Mouse (Mus musculus) heart, adult 2 months (tissue): ENCODE measurements around the gene Ndufv1. TPM values are rescaled to one million over a fixed set of nuclear protein-coding genes. Genes with fewer than 3 reads are reported as not detected.
"Not testable (repeated sequence)": the region's sequence is repeated elsewhere in the genome, so short reads cannot be mapped to it uniquely, and the experiment has no call there.

Experiments
- DNase-seq, 2 experiments: peaks; one replicate each; pipeline ENCODE4 v3.0.0; 2021
- H3K27ac ChIP-seq: fragments of 200-600 bp; 2 replicates; pipeline ENCODE4 v1.8.1; 2022
- H3K27me3 ChIP-seq: fragments of 200-500 bp; 2 replicates; pipeline ENCODE4 v1.6.1; 2012; ENCODE audit warnings: mild to moderate bottlenecking, low read length, inconsistent platforms, mixed read lengths; ENCODE audit not compliant: control insufficient read depth, insufficient read depth
- H3K36me3 ChIP-seq: fragments of 200-500 bp; 2 replicates; pipeline ENCODE4 v1.6.1; 2012; ENCODE audit warnings: low read length, inconsistent platforms; ENCODE audit not compliant: control insufficient read depth, insufficient read depth
- H3K4me1 ChIP-seq: fragments of 200-500 bp; 2 replicates; pipeline ENCODE4 v1.6.1; 2011; ENCODE audit warnings: low read length; ENCODE audit not compliant: control insufficient read depth, insufficient read depth
- H3K4me3 ChIP-seq: fragments of 200-600 bp; 2 replicates; pipeline ENCODE4 v1.8.1; 2022
- H3K79me2 ChIP-seq: fragments of 200-500 bp; replicated peaks from 2 replicates; pipeline ENCODE4 v1.6.1; 2012; ENCODE audit warnings: mild to moderate bottlenecking, inconsistent platforms, low read length, moderate library complexity, mixed read lengths; ENCODE audit not compliant: control insufficient read depth, insufficient read depth
- H3K9ac ChIP-seq: fragments of 200-500 bp; 2 replicates; pipeline ENCODE4 v1.6.1; 2012; ENCODE audit warnings: low read depth, mild to moderate bottlenecking, control low read depth, inconsistent platforms, low read length, mixed read lengths
- CTCF ChIP-seq: fragments of 200-600 bp; IDR thresholded peaks from 2 replicates; pipeline ENCODE4 v1.8.1; 2022; ENCODE audit warnings: antibody characterized with exemption, mild to moderate bottlenecking, moderate library complexity
- EP300 ChIP-seq: fragments of 200-500 bp; IDR thresholded peaks from 2 replicates; pipeline ENCODE4 v1.6.1; 2011; ENCODE audit warnings: low read depth, low read length, control low read depth; ENCODE audit not compliant: insufficient read depth
- POLR2A ChIP-seq: fragments of 200-500 bp; IDR thresholded peaks from 2 replicates; pipeline ENCODE4 v1.6.1; 2011; ENCODE audit warnings: mild to moderate bottlenecking, low read depth, low read length, control low read depth; ENCODE audit not compliant: insufficient read depth
- WGBS: fragments of 180-500 bp; shearing (Covaris S2); methylation state at CpG from one replicate; pipeline ENCODE4 v1.1.7; 2018; 5-methylcytosine and 5-hydroxymethylcytosine counted together
- intact Hi-C: fragments of 180-260 bp; cut with DNase I; formaldehyde crosslinking; loops from one replicate; pipeline ENCODE4 v1.15.1; 2025
- polyA plus RNA-seq: library from polyadenylated mRNA; depleted of rRNA; stranded (reverse); fragments of >200 nt; gene quantifications from 2 replicates; pipeline ENCODE4 v1.2.3, GENCODE M21; 2012
- total RNA-seq, 2 experiments: library from RNA; stranded (reverse); gene quantifications; 2 replicates each; pipeline ENCODE4 v1.2.3; 2021

The Ndufv1 gene
- total and polyA plus RNA-seq, 3 experiments: 1,031 to 1,231 (median 1,078) TPM

DNA sequence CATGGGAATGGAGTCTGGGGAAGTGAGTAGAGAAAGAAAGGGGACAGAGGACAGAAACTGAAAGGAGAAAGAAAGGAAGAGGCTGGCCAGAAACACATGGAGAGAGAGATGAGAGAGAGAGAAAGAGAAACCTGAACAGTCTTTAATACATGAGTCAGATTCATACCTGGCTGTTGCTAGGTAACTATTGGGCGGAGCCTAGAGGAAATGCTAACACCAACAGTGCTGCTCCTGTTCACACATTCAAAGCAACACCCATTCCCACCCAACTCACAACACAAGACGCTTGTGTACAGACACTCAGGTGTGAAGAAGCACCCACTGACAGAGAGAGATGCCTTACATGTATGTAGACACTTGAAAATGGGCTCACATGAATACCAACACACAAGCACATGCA lies 36.7 kb downstream of the Ndufv1 start:
- WGBS: 79% methylated on average over 2 of the region's 2 CpGs
- TF ChIP-seq EP300 (no peak), POLR2A (no peak), CTCF (no peak)
- H3K79me2 ChIP-seq: no peaks in the 10 kb centered on the region
- H3K27ac ChIP-seq: no peak overlapping the region
- intact Hi-C loops: no loop called here
- no peaks in the 10 kb centered on the region for H3K27me3 ChIP-seq
- H3K4me1 ChIP-seq: peaks cover 1% of the 10 kb centered on the region; the same call in 1 of the 2 replicates
- no peaks in the 10 kb centered on the region for H3K36me3 ChIP-seq
- DNase-seq: no peak
- no peak overlapping the region for H3K4me3 ChIP-seq
- no peak overlapping the region for H3K9ac ChIP-seq

DNA sequence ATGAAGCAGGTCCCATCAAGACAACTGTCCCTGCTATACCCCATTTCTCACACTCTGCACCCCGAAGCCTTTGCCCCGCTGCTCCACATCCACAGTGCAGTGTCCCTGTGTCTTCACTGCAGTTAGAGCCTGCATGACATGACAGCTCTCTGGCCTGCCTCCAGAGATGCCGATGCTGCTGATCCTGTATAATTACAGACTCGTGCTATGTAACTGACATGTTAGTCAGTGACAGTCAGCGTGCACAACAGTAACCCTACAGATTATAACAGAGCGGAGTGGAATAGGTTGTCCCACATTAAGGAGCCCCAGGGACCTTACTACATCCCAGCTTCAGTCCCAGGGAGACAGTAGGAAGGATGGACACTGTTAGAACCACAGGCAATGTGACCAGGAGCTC lies 38.0 kb downstream of the Ndufv1 start:
- H3K36me3 ChIP-seq, DNase-seq, intact Hi-C loops, H3K27me3 ChIP-seq, H3K79me2 ChIP-seq, H3K4me1 ChIP-seq, H3K9ac ChIP-seq, H3K27ac ChIP-seq, H3K4me3 ChIP-seq: not testable (repeated sequence)
- WGBS: 81% methylated on average over 6 of the region's 6 CpGs

DNA sequence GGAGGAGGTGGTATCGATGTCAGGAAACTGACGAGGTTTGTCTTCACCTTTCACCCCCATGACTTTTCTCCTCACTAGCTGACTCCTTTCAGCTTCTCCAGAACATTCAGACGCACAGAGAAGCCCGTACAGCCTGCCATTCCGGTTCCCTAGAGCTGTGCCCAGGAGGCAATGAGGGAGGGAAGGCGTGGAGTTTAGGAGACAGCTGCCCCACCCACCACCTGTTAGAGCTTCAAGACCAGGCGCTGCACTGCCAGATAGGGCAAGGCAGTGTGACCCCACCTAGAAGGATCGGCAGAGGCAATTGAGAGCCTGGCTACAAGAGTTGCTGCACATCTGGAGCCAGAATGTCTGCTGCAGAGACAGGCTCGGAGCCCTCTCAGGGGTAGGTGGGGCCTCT lies 40.4 kb downstream of the Ndufv1 start, which contains the start of gene Aldh3b2:
Aldh3b2 (plus strand) TSS at position 100 of the 400 bp plus-strand sequence.
- no peak for DNase-seq
- H3K36me3 ChIP-seq: no peaks in the 10 kb centered on the region
- H3K79me2 ChIP-seq: no peaks in the 10 kb centered on the region
- no peak within 1 kb of the TSS for H3K9ac ChIP-seq
- no peak for TF ChIP-seq POLR2A
- no peak for TF ChIP-seq CTCF
- H3K4me3 ChIP-seq: no peak within 1 kb of the TSS
- no peaks in the 10 kb centered on the region for H3K4me1 ChIP-seq
- intact Hi-C loops: no loop called here
- H3K27ac ChIP-seq: no peak within 1 kb of the TSS
- no peaks in the 10 kb centered on the region for H3K27me3 ChIP-seq
- WGBS: 63% methylated on average over 9 of the region's 9 CpGs

DNA sequence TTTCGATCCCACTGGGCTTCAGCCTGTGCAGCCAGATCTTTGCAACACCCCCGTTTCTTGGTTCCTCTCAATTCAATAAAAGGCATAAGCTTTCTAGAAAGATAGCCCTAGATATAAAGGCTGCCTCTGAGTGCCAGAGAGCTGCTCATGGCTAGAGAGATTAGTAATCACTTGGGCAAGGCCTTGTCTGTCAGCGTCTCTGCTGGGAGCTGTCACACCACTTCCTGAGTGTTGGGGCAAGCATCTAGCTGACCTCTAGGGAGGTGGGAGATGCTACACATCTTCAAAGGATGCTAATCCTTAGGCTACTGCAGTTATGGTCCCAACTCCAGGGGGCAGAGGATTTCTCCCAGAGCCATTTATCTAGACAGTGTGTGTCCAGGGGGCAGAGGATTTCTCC lies 45.3 kb downstream of the Ndufv1 start:
- Histone ChIP-seq H3K27me3 (no peaks in the 10 kb centered on the region), H3K79me2 (no peaks in the 10 kb centered on the region), H3K36me3 (no peaks in the 10 kb centered on the region), H3K27ac (no peak overlapping the region), H3K9ac (no peak overlapping the region), H3K4me3 (no peak overlapping the region), H3K4me1 (no peaks in the 10 kb centered on the region)
- 43% methylated on average over 3 of the region's 3 CpGs for WGBS
- no peak for DNase-seq
- intact Hi-C loops: no loop called here
- TF ChIP-seq EP300: no peak
- no peak for TF ChIP-seq POLR2A
- TF ChIP-seq CTCF: no peak

DNA sequence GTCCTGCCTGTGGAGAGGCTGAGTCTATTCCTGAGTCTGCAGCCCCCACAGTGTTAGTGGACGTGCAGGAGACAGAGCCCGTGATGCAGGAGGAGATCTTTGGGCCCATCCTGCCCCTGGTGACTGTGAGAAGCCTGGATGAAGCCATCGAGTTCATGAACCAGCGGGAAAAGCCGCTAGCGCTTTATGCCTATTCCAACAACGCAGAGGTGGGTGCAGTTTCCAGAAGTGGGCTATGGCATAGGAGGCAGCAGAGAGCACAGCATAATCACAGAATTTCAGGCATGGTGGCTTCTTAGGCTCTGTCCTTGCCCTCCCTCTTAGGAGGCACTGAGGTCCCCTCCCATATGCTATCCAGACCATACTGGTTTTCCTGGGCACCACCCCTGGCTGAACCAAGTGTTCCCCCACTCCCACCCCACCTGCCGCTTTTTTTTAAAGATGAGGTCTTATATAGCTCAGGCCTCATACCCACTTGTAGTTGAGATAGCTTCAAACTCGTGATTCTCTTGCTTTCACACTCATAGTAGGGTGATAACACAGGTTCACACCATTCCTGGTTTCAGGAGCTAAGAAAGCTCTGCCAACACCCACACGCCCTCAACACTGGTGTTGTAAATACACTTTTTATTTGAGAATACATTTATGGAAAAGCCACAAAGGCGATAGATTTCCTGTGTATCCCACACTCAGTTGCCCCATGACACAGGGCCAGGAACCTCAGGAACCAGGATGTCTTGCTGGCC lies 46.1 kb downstream of the Ndufv1 start:
- no peaks in the 10 kb centered on the region for H3K36me3 ChIP-seq
- no peak overlapping the region for H3K9ac ChIP-seq
- TF ChIP-seq CTCF (peak; percentile 11; the same call in 1 of the 2 replicates), EP300 (no peak)
- intact Hi-C loops: no loop called here
- no peak overlapping the region for H3K27ac ChIP-seq
- 70% methylated on average over 11 of the region's 11 CpGs for WGBS
- H3K4me3 ChIP-seq: no peak overlapping the region
- H3K4me1 ChIP-seq: no peaks in the 10 kb centered on the region
- no peaks in the 10 kb centered on the region for H3K79me2 ChIP-seq
- no peak for DNase-seq
- no peaks in the 10 kb centered on the region for H3K27me3 ChIP-seq

DNA sequence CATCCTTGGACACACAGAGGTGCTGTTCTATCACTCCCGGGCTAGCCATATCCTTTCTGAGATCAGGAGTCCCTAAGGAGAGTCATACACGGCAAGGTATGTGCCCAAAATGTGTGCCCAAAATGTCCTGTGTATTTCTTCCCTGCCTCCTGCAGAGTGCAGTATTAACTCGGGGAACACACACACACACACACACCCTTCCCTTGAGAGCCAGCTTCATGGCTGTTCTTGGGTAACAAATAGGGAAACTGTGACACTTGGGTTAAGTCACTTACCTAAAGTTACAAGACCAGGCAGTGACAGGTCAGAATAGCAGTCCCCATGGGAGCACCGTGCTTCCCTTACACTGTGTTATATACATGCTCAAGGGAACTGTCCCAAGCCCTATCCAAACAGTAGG lies 48.6 kb downstream of the Ndufv1 start:
- no peaks in the 10 kb centered on the region for H3K27me3 ChIP-seq
- no peak for DNase-seq
- no peak overlapping the region for H3K9ac ChIP-seq
- H3K79me2 ChIP-seq: no peaks in the 10 kb centered on the region
- no peaks in the 10 kb centered on the region for H3K36me3 ChIP-seq
- no peak overlapping the region for H3K4me3 ChIP-seq
- H3K4me1 ChIP-seq: no peaks in the 10 kb centered on the region
- TF ChIP-seq CTCF (no peak), POLR2A (no peak), EP300 (no peak)
- WGBS: 61% methylated on average over 4 of the region's 4 CpGs
- intact Hi-C loops: no loop called here
- H3K27ac ChIP-seq: no peak overlapping the region
